In genomic region chr4:125534449-125534848, GRCm38 (mm10) we compare ENCODE assay signal across 9 mouse cellular contexts. TPM values are rescaled to one million over a fixed set of nuclear protein-coding genes. Genes with fewer than 3 reads are reported as not detected.
DNase-seq lines count a peak whose midpoint lies in the region; ATAC-seq lines count a peak whose summit lies in the region.
"Had no signal": no experiment of that assay in that cellular context is flagged by ENCODE, and none has a peak within 500 bp of the region (broad histone marks: within the 10 kb centered on the region; RNA-seq: fewer than 3 reads in every experiment).

No protein-coding gene starts in this region.

- no peak overlapping the region for H3K27ac ChIP-seq in kidney, embryonic 14.5 days (ENCODE audit: low read depth, low read length)
- peak overlapping the region; percentile 30; the same call in 1 of the 2 replicates for H3K27ac ChIP-seq in embryonic facial prominence, embryonic 10.5 days (replicated peaks)
- H3K27ac ChIP-seq in limb, embryonic 10.5 days = no peak overlapping the region; the same call in 1 of the 2 replicates
- H3K27ac ChIP-seq: heart, embryonic 15.5 days had no signal

- H3K9ac ChIP-seq in kidney, embryonic 14.5 days (ENCODE audit: low read depth, low read length) = no peak overlapping the region
- H3K9ac ChIP-seq: heart, embryonic 15.5 days had no signal

- H3K36me3 ChIP-seq in kidney, embryonic 14.5 days (ENCODE audit: control insufficient read depth, insufficient read depth, low read length) = no peaks in the 10 kb centered on the region
- no peaks in the 10 kb centered on the region for H3K36me3 ChIP-seq in embryonic facial prominence, embryonic 10.5 days (replicated peaks)
- H3K36me3 ChIP-seq in limb, embryonic 10.5 days = no peaks in the 10 kb centered on the region
- H3K36me3 ChIP-seq: heart, embryonic 15.5 days had no signal

- H3K27me3 ChIP-seq in kidney, embryonic 14.5 days (ENCODE audit: control insufficient read depth, insufficient read depth, low read length) = peaks cover 28% of the 10 kb centered on the region
- H3K27me3 ChIP-seq in embryonic facial prominence, embryonic 10.5 days (replicated peaks; ENCODE audit: low read depth, poor library complexity, severe bottlenecking) = peaks cover 67% of the 10 kb centered on the region
- H3K27me3 ChIP-seq in limb, embryonic 10.5 days (ENCODE audit: low read depth, poor library complexity, severe bottlenecking) = peaks cover 96% of the 10 kb centered on the region

- intact Hi-C loops in heart, postnatal 10 days (cut with DNase I) = no loop called here

- WGBS in kidney, embryonic 14.5 days = 4% methylated on average over 8 of the region's 8 CpGs
- WGBS in embryonic facial prominence, embryonic 10.5 days = 2% methylated on average over 8 of the region's 8 CpGs
- WGBS in limb, embryonic 10.5 days = under 1% methylated on average over 8 of the region's 8 CpGs

- ATAC-seq in kidney, embryonic 14.5 days (ENCODE audit: low FRiP score, low TSS enrichment) = 0 out of 2 replicates have a peak, but pooled peaks have one; percentile 32

- H3K4me2 ChIP-seq in kidney, embryonic 14.5 days (replicated peaks; ENCODE audit: low read depth, low read length) = no peak overlapping the region
- H3K4me2 ChIP-seq: heart, embryonic 15.5 days had no signal

- H3K4me3 ChIP-seq in kidney, embryonic 14.5 days (ENCODE audit: low read length) = no peak overlapping the region
- peak overlapping the region; percentile 5; the same call in 1 of the 2 replicates for H3K4me3 ChIP-seq in embryonic facial prominence, embryonic 10.5 days
- H3K4me3 ChIP-seq in limb, embryonic 10.5 days = 0 out of 2 replicates have a peak overlapping the region, but pooled peaks have one; percentile 8
- H3K4me3 ChIP-seq: heart, embryonic 15.5 days had no signal

- no peak for DNase-seq in kidney, adult 8-10 months
- peak; percentile 53 for DNase-seq in embryonic facial prominence, embryonic 10.5 days (ENCODE audit: low spot score)
- DNase-seq in limb, embryonic 10.5 days (ENCODE audit: low spot score) = peak; percentile 40
- peak; percentile 75 for DNase-seq in retina, postnatal 1 day
- no peak for DNase-seq in frontal cortex, postnatal 36 days (ENCODE audit: low spot score in 2 of 2)
- DNase-seq in heart, postnatal 10 days = no peak
- no peak for DNase-seq in testis, postnatal 14 days (ENCODE audit: low spot score)

- H3K4me1 ChIP-seq in kidney, embryonic 14.5 days (ENCODE audit: control insufficient read depth, insufficient read depth, low read length) = no peaks in the 10 kb centered on the region
- peaks cover 40% of the 10 kb centered on the region for H3K4me1 ChIP-seq in embryonic facial prominence, embryonic 10.5 days
- H3K4me1 ChIP-seq in limb, embryonic 10.5 days = peaks cover 40% of the 10 kb centered on the region
- H3K4me1 ChIP-seq: heart, embryonic 15.5 days had no signal

- no peaks in the 10 kb centered on the region for H3K9me3 ChIP-seq in kidney, embryonic 14.5 days (ENCODE audit: control insufficient read depth, low read length)
- H3K9me3 ChIP-seq in embryonic facial prominence, embryonic 10.5 days = no peaks in the 10 kb centered on the region
- no peaks in the 10 kb centered on the region for H3K9me3 ChIP-seq in limb, embryonic 10.5 days (replicated peaks)
- H3K9me3 ChIP-seq: heart, embryonic 15.5 days had no signal

RNA-seq across cellular contexts. Expression of gene Grik3, which starts 43.9 kb away (rescaled TPM):
- polyA plus RNA-seq in kidney, embryonic 14.5 days (2014; fragmentation: Nextera tagmentation; extraction: Ambion mirVana) = 0.01 and 0.14 TPM in 2 replicates
- 0.16 and 0.36 TPM in 2 replicates for polyA plus RNA-seq in embryonic facial prominence, embryonic 10.5 days (2016; fragmentation: Nextera tagmentation; extraction: Ambion mirVana)
- polyA plus RNA-seq in limb, embryonic 10.5 days (2016; fragmentation: Nextera tagmentation; extraction: Ambion mirVana) = 0.01 TPM in 1 of 2 replicates, not detected in the other
- total RNA-seq in heart, postnatal 10 days (2021) = under 1 TPM in 1 of 2 experiments, not detected in 1; 0.10 TPM

Comparison
In these comparisons a context has a peak if more than half of its experiments do, and no peak if none do; other contexts are left out.
1. DNase-seq: peak in embryonic facial prominence, embryonic 10.5 days (single experiment), limb, embryonic 10.5 days (single experiment) and retina, postnatal 1 day (single experiment); none in kidney, adult 8-10 months (0 of 2), frontal cortex, postnatal 36 days (0 of 2), heart, postnatal 10 days (0 of 2) and testis, postnatal 14 days (single experiment).